Mouse (Mus musculus) thymus, adult 2 months (tissue): Measurements from ENCODE around the gene Nr3c2.

Experiments
- CTCF ChIP-seq: fragments of 200-500 bp; IDR thresholded peaks from 2 replicates; pipeline ENCODE4 v1.5.1; 2012; ENCODE audit warnings: mild to moderate bottlenecking, control low read depth, low read length, moderate library complexity, borderline replicate concordance; ENCODE audit not compliant: control insufficient read depth, poor library complexity, insufficient read depth; ENCODE audit errors: extremely low read depth
- POLR2A ChIP-seq: fragments of 200-500 bp; IDR thresholded peaks from 2 replicates; pipeline ENCODE4 v1.6.1; 2012; ENCODE audit warnings: mild to moderate bottlenecking, low read length, control low read depth, moderate library complexity; ENCODE audit not compliant: control insufficient read depth, poor library complexity, insufficient read depth; ENCODE audit errors: extremely low read depth

- TF ChIP-seq POLR2A (no peak), CTCF (no peak)
Observed at GRCm38 (mm10) chr8:76965046-76965445, 65.8 kb downstream of the Nr3c2 start.
